Mouse (Mus musculus) ZHBTc4 (cell line): ENCODE results near the gene Ppp1r9b.

Experiments used
- DNase-seq: peaks from one replicate; pipeline ENCODE4 v3.0.0-alpha.2; 2011; ENCODE audit warnings: low read depth, low spot score

Gene Ppp1r9b

DNA sequence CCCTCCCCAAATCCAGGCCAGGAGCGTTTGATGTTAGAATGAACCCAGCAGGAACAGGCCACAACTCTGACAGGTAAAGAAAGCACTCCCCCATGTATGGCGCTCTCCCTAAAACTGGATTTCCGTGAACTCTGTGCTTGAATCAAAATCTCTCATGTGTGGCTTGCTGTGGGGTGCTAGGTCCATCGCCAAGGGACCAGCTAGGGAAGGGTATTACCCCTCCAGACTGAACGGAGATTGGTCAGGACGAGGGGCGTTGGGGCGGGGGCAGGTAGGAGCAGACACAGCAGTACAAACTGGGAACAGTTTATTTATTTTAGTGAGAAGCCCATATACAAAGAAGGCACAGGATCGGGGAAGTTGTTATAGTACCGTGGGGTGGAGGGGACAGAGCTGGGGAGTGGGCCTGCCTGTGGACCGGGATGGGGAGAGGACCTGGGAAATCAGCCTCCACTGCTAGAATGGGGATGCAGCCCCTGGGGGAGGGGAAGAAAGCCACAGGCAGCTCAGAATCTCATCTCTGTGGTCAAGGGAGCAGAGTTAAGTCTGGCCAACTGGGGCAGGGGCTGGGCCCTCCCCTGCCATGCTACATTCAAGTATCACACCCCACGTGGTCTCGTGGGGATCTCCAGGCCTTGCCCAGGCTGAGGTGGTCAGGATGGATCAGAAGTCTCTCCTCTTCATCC lies 53.5 kb downstream of the Ppp1r9b start:
- no peak for DNase-seq

DNA sequence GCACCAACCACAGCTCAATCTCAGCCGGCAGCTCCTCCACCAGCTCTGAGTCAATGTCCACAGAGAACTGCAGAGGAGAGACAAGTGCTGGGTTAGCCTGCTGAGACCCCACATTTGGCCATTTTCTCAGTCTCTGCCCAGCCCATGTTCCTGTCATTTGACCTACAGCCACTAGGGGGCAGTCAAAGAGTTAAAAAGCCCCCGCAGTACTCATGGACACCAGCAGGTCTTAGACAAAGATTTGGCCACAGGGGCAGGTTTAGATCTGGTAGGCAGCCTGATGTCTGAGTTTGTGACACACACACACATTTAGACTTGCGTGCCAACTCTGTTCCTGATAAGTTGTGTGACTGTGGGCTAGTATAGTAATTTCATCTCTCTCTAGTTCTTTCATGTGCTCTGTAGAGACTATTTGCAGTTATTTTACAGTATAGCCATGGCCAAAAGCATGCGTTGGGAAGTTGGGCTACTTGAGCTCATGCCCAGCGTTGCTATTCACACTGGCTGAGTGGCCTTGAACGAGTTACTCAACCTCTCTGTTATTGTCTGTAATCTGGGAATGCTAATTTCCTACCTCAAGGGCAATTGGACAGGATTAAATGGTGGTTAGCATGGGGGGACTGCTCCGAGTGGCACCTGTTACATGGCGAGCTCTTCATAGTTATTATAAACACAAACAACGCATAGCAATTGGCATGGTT lies 56.3 kb downstream of the Ppp1r9b start:
- peak; percentile 84 for DNase-seq

DNA sequence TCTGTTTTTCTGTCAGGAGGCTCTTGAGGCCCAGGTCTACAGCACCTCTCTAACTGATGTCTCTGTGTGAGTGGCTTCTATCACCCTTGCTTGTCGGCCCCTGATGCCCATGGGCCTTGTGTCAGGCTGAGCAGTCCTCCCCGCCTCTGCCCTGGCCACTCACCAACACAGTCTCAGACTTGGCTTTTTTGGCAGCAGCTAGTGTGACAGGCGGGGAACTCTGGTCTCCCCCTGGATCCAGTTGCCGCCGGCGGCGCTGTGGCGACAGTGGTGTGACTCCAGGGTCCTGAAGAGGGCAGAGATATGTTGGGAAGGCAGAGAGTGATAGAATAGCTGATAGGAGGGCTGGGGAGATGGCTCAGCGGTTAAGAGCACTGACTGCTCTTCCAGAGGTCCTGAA lies 62.2 kb downstream of the Ppp1r9b start:
- DNase-seq = no peak
